Mouse (Mus musculus): ENCODE data around the gene Casz1. TPM values are rescaled to one million over a fixed set of nuclear protein-coding genes. Genes with fewer than 3 reads are reported as not detected.

The Casz1 gene
- polyA plus RNA-seq, 1 experiment from 2014 or later, result 3.6 TPM

- WGBS, result under 1% methylated on average over 64 of the region's 64 CpGs
- Histone ChIP-seq H3K36me3 (ENCODE audit: control insufficient read depth, insufficient read depth, low read length) (no peaks in the 10 kb centered on the region), H3K27ac (ENCODE audit: low read depth, low read length) (no peak overlapping the region), H3K4me1 (replicated peaks; ENCODE audit: control insufficient read depth, insufficient read depth, low read length) (peaks cover 20% of the 10 kb centered on the region), H3K4me2 (ENCODE audit: low read depth, low read length, severe bottlenecking) (peak overlapping the region; percentile 99), H3K9me3 (ENCODE audit: control insufficient read depth, low read length) (no peaks in the 10 kb centered on the region), H3K27me3 (ENCODE audit: control insufficient read depth, insufficient read depth, low read length) (peaks cover 38% of the 10 kb centered on the region), H3K4me3 (ENCODE audit: low read depth, low read length) (peak overlapping the region; percentile 55), H3K9ac (ENCODE audit: low read length) (peak overlapping the region; percentile 60)
- ATAC-seq (replicated peaks; ENCODE audit: low FRiP score) (no peak), DNase-seq (ENCODE audit: low spot score) (peak; percentile 64)
Measured at GRCm38 (mm10) chr4:148805811-148806747, 1.9 kb downstream of the Casz1 start.

- DNase-seq (ENCODE audit: low spot score) (peak; percentile 83), ATAC-seq (replicated peaks; ENCODE audit: low FRiP score) (peak; percentile 37)
- H3K27me3 ChIP-seq (ENCODE audit: control insufficient read depth, insufficient read depth, low read length), result peaks cover 42% of the 10 kb centered on the region
- H3K4me2 ChIP-seq (ENCODE audit: low read depth, low read length, severe bottlenecking), result peak overlapping the region; percentile 99
- no peak overlapping the region for H3K27ac ChIP-seq (ENCODE audit: low read depth, low read length)
- peak overlapping the region; percentile 55 for H3K4me3 ChIP-seq (ENCODE audit: low read depth, low read length)
- H3K9me3 ChIP-seq (ENCODE audit: control insufficient read depth, low read length), result no peaks in the 10 kb centered on the region
- H3K9ac ChIP-seq (ENCODE audit: low read length), result peak overlapping the region; percentile 33; the same call in 1 of the 2 replicates
- no peaks in the 10 kb centered on the region for H3K36me3 ChIP-seq (ENCODE audit: control insufficient read depth, insufficient read depth, low read length)
- H3K4me1 ChIP-seq (replicated peaks; ENCODE audit: control insufficient read depth, insufficient read depth, low read length), result peaks cover 20% of the 10 kb centered on the region
- WGBS, result 0% methylated on average over 24 of the region's 26 CpGs
Measured at GRCm38 (mm10) chr4:148806836-148807235, 2.6 kb downstream of the Casz1 start.

- peaks cover 44% of the 10 kb centered on the region for H3K27me3 ChIP-seq (ENCODE audit: control insufficient read depth, insufficient read depth, low read length)
- H3K9me3 ChIP-seq (ENCODE audit: control insufficient read depth, low read length), result no peaks in the 10 kb centered on the region
- H3K4me3 ChIP-seq (ENCODE audit: low read depth, low read length), result peak overlapping the region; percentile 55; the same call in 1 of the 2 replicates
- H3K27ac ChIP-seq (ENCODE audit: low read depth, low read length), result no peak overlapping the region
- ATAC-seq (replicated peaks; ENCODE audit: low FRiP score), result no peak
- H3K4me1 ChIP-seq (replicated peaks; ENCODE audit: control insufficient read depth, insufficient read depth, low read length), result peaks cover 24% of the 10 kb centered on the region
- WGBS, result 1% methylated on average over 9 of the region's 9 CpGs
- H3K9ac ChIP-seq (ENCODE audit: low read length), result no peak overlapping the region
- H3K4me2 ChIP-seq (ENCODE audit: low read depth, low read length, severe bottlenecking), result peak overlapping the region; percentile 99
- no peaks in the 10 kb centered on the region for H3K36me3 ChIP-seq (ENCODE audit: control insufficient read depth, insufficient read depth, low read length)
- no peak for DNase-seq (ENCODE audit: low spot score)
Measured at GRCm38 (mm10) chr4:148807397-148807796, 3.2 kb downstream of the Casz1 start.

- H3K4me3 ChIP-seq (ENCODE audit: low read depth, low read length), result no peak overlapping the region
- 27% methylated on average over 2 of the region's 2 CpGs for WGBS
- DNase-seq (ENCODE audit: low spot score) (no peak), ATAC-seq (replicated peaks; ENCODE audit: low FRiP score) (no peak)
- no peaks in the 10 kb centered on the region for H3K36me3 ChIP-seq (ENCODE audit: control insufficient read depth, insufficient read depth, low read length)
- H3K9me3 ChIP-seq (ENCODE audit: control insufficient read depth, low read length), result no peaks in the 10 kb centered on the region
- no peak overlapping the region for H3K4me2 ChIP-seq (ENCODE audit: low read depth, low read length, severe bottlenecking)
- H3K4me1 ChIP-seq (replicated peaks; ENCODE audit: control insufficient read depth, insufficient read depth, low read length), result peaks cover 17% of the 10 kb centered on the region
- H3K27me3 ChIP-seq (ENCODE audit: control insufficient read depth, insufficient read depth, low read length), result peaks cover 45% of the 10 kb centered on the region
- no peak overlapping the region for H3K27ac ChIP-seq (ENCODE audit: low read depth, low read length)
- H3K9ac ChIP-seq (ENCODE audit: low read length), result no peak overlapping the region
Measured at GRCm38 (mm10) chr4:148808839-148809238, 4.6 kb downstream of the Casz1 start.

- Histone ChIP-seq H3K4me1 (replicated peaks; ENCODE audit: control insufficient read depth, insufficient read depth, low read length) (peaks cover 10% of the 10 kb centered on the region), H3K27ac (ENCODE audit: low read depth, low read length) (no peak overlapping the region), H3K4me2 (ENCODE audit: low read depth, low read length, severe bottlenecking) (no peak overlapping the region), H3K4me3 (ENCODE audit: low read depth, low read length) (no peak overlapping the region), H3K9ac (ENCODE audit: low read length) (no peak overlapping the region), H3K9me3 (ENCODE audit: control insufficient read depth, low read length) (no peaks in the 10 kb centered on the region), H3K36me3 (ENCODE audit: control insufficient read depth, insufficient read depth, low read length) (no peaks in the 10 kb centered on the region), H3K27me3 (ENCODE audit: control insufficient read depth, insufficient read depth, low read length) (peaks cover 36% of the 10 kb centered on the region)
- ATAC-seq (replicated peaks; ENCODE audit: low FRiP score) (no peak), DNase-seq (ENCODE audit: low spot score) (no peak)
- 53% methylated on average over 9 of the region's 9 CpGs for WGBS
Measured at GRCm38 (mm10) chr4:148810706-148811105, 6.5 kb downstream of the Casz1 start.

GRCm38 (mm10) chr4:148811940-148812339, 7.7 kb downstream of the Casz1 start:
- no peaks in the 10 kb centered on the region for H3K36me3 ChIP-seq (ENCODE audit: control insufficient read depth, insufficient read depth, low read length)
- no peaks in the 10 kb centered on the region for H3K9me3 ChIP-seq (ENCODE audit: control insufficient read depth, low read length)
- H3K27me3 ChIP-seq (ENCODE audit: control insufficient read depth, insufficient read depth, low read length), result peaks cover 26% of the 10 kb centered on the region
- peak; percentile 75 for DNase-seq (ENCODE audit: low spot score)
- ATAC-seq (replicated peaks; ENCODE audit: low FRiP score), result no peak; the same call in 1 of the 2 replicates
- H3K27ac ChIP-seq (ENCODE audit: low read depth, low read length), result no peak overlapping the region
- H3K9ac ChIP-seq (ENCODE audit: low read length), result no peak overlapping the region
- H3K4me1 ChIP-seq (replicated peaks; ENCODE audit: control insufficient read depth, insufficient read depth, low read length), result peaks cover 15% of the 10 kb centered on the region
- peak overlapping the region; percentile 24; the same call in 1 of the 2 replicates for H3K4me2 ChIP-seq (ENCODE audit: low read depth, low read length, severe bottlenecking)
- 10% methylated on average over 10 of the region's 10 CpGs for whole genome bisulfite sequencing
- no peak overlapping the region for H3K4me3 ChIP-seq (ENCODE audit: low read depth, low read length)

GRCm38 (mm10) chr4:148813247-148813646, 9.0 kb downstream of the Casz1 start:
- Histone ChIP-seq H3K9ac (ENCODE audit: low read length) (no peak overlapping the region), H3K4me1 (replicated peaks; ENCODE audit: control insufficient read depth, insufficient read depth, low read length) (peaks cover 17% of the 10 kb centered on the region), H3K9me3 (ENCODE audit: control insufficient read depth, low read length) (no peaks in the 10 kb centered on the region), H3K36me3 (ENCODE audit: control insufficient read depth, insufficient read depth, low read length) (no peaks in the 10 kb centered on the region), H3K27ac (ENCODE audit: low read depth, low read length) (no peak overlapping the region), H3K27me3 (ENCODE audit: control insufficient read depth, insufficient read depth, low read length) (peaks cover 20% of the 10 kb centered on the region; the same call in 1 of the 2 replicates), H3K4me2 (ENCODE audit: low read depth, low read length, severe bottlenecking) (no peak overlapping the region), H3K4me3 (ENCODE audit: low read depth, low read length) (no peak overlapping the region)
- no peak for ATAC-seq (replicated peaks; ENCODE audit: low FRiP score)
- DNase-seq (ENCODE audit: low spot score), result no peak
- 82% methylated on average over 6 of the region's 6 CpGs for WGBS

GRCm38 (mm10) chr4:148816556-148816955, 12.3 kb downstream of the Casz1 start:
- Histone ChIP-seq H3K4me2 (ENCODE audit: low read depth, low read length, severe bottlenecking) (peak overlapping the region; percentile 32), H3K36me3 (ENCODE audit: control insufficient read depth, insufficient read depth, low read length) (no peaks in the 10 kb centered on the region), H3K27ac (ENCODE audit: low read depth, low read length) (no peak overlapping the region), H3K4me3 (ENCODE audit: low read depth, low read length) (no peak overlapping the region), H3K9me3 (ENCODE audit: control insufficient read depth, low read length) (no peaks in the 10 kb centered on the region; the same call in 1 of the 2 replicates), H3K4me1 (replicated peaks; ENCODE audit: control insufficient read depth, insufficient read depth, low read length) (peaks cover 13% of the 10 kb centered on the region), H3K9ac (ENCODE audit: low read length) (peak overlapping the region; percentile 27; the same call in 1 of the 2 replicates), H3K27me3 (ENCODE audit: control insufficient read depth, insufficient read depth, low read length) (peaks cover 13% of the 10 kb centered on the region; the same call in 1 of the 2 replicates)
- no peak for ATAC-seq (replicated peaks; ENCODE audit: low FRiP score)
- DNase-seq (ENCODE audit: low spot score), result no peak
- WGBS, result 2% methylated on average over 14 of the region's 14 CpGs

Data from forebrain, embryonic 11.5 days (tissue).